Mouse (Mus musculus): ENCODE measurements around the gene Sez6l.

- TF ChIP-seq CTCF (conservative IDR thresholded peaks at IDR 0.05; ENCODE audit: low read length) (no peak), POU5F1 (IDR thresholded peaks at IDR 0.05; ENCODE audit: borderline replicate concordance, low read length) (no peak)
Measured at GRCm38 (mm10) chr5:112499918-112500682, 76.9 kb downstream of the Sez6l start.
